Mouse (Mus musculus): ENCODE measurements around the gene Cldn3. TPM values are rescaled to one million over a fixed set of nuclear protein-coding genes. Genes with fewer than 3 reads are reported as not detected.

Gene Cldn3
- total RNA-seq, 1 experiment = 8.4 TPM

DNA sequence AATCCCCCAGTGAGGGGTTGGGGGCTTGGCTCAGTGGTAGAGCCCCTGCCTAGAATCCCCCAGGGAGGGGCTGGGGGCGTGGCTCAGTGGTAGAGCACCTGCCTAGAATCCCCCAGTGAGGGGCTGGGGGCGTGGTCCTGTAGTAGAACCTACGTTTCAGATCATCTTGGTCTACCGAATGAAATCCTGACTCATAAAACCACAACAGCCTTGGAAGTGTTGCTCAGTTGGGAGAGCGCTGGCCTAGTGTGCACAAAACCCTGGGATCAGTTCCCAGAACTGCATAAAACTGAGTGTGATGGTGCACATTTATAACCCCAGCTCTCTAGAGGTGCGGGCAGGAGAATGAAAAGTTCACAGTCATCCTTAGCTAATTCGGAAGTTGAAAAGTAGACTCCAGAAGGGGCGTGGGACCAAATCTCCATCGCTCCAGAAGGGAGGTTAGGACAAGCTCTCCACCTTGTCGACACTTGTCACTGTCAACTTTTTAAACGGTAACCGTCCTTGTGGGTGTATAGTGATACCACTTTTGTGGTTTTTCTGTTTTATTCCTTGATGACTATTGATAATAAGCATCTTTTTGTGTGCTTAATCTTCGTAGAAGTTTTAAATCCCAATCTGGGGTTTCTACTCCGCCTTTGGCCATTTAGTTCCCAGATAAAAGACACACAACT is 9.3 kb upstream of the Cldn3 start:
- no peak for DNase-seq (ENCODE audit: low read depth, low spot score)
- H3K4me1 ChIP-seq (ENCODE audit: control insufficient read depth in 2 of 2, insufficient read depth in 2 of 2, low read length in 2 of 2, poor library complexity in 1 of 2) = peaks cover 9 to 20% of the 10 kb centered on the region in 2 experiments
- TF ChIP-seq ZNF384 (IDR thresholded peaks at IDR 0.05; ENCODE audit: low read depth, low read length) (no peak), HCFC1 (IDR thresholded peaks at IDR 0.05; ENCODE audit: borderline replicate concordance, insufficient read depth, low read length) (no peak), MAFK (IDR thresholded peaks at IDR 0.05; ENCODE audit: insufficient read depth, low read depth, low read length) (no peak), CHD2 (IDR thresholded peaks at IDR 0.05; ENCODE audit: low read depth, low read length) (no peak), ZC3H11A (IDR thresholded peaks at IDR 0.05; ENCODE audit: borderline replicate concordance, low read depth, low read length) (no peak)
- H3K9me3 ChIP-seq (ENCODE audit: control insufficient read depth, insufficient read depth, low read depth, low read length) = no peaks in the 10 kb centered on the region
- H3K4me3 ChIP-seq (ENCODE audit: insufficient read depth in 1 of 2, low read depth in 1 of 2, low read length in 2 of 2, poor library complexity in 1 of 2, severe bottlenecking in 1 of 2) = no peak overlapping the region
- H3K27ac ChIP-seq (ENCODE audit: insufficient read depth, low read depth, low read length, poor library complexity, severe bottlenecking) = no peak overlapping the region
- H3K36me3 ChIP-seq (ENCODE audit: control insufficient read depth, insufficient read depth, low read length, poor library complexity, severe bottlenecking) = no peaks in the 10 kb centered on the region
- no peak overlapping the region for H3K9ac ChIP-seq (ENCODE audit: insufficient read depth, low read depth, low read length, poor library complexity, severe bottlenecking)
- in situ Hi-C loops (cut with MboI; ENCODE audit: low sequenced_read_pairs in 2 of 2, unreplicated experiment in 2 of 2) = no loop called here

DNA sequence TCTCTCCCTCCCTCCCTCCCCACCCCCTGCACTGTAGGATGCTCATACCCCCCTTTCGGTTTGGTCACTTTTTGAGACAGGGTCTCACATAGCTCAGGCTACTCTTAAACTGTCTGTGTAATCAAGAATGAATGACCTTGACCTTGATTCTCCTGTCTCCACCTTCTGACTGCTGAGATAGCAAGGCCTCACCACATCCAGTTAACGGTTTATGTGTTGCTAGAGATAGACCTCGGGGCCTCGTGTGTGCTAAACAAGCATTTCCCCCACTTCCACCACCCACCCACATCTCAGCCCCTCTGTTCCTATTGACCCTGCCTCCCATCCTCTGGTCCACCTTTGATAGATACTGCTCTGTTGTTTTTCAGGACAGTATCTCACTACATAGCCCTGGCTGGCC is 8.2 kb upstream of the Cldn3 start:
- H3K4me1 ChIP-seq (ENCODE audit: control insufficient read depth in 2 of 2, insufficient read depth in 2 of 2, low read length in 2 of 2, poor library complexity in 1 of 2) = peaks cover 5 to 17% of the 10 kb centered on the region in 2 experiments
- no peak overlapping the region for H3K9ac ChIP-seq (ENCODE audit: insufficient read depth, low read depth, low read length, poor library complexity, severe bottlenecking)
- DNase-seq (ENCODE audit: low read depth, low spot score) = no peak
- H3K36me3 ChIP-seq (ENCODE audit: control insufficient read depth, insufficient read depth, low read length, poor library complexity, severe bottlenecking) = no peaks in the 10 kb centered on the region
- TF ChIP-seq MAFK (IDR thresholded peaks at IDR 0.05; ENCODE audit: insufficient read depth, low read depth, low read length) = no peak
- no peak for TF ChIP-seq ZNF384 (IDR thresholded peaks at IDR 0.05; ENCODE audit: low read depth, low read length)
- TF ChIP-seq ZC3H11A (IDR thresholded peaks at IDR 0.05; ENCODE audit: borderline replicate concordance, low read depth, low read length) = no peak
- no peak for TF ChIP-seq HCFC1 (IDR thresholded peaks at IDR 0.05; ENCODE audit: borderline replicate concordance, insufficient read depth, low read length)
- TF ChIP-seq CHD2 (IDR thresholded peaks at IDR 0.05; ENCODE audit: low read depth, low read length) = no peak
- no peaks in the 10 kb centered on the region for H3K9me3 ChIP-seq (ENCODE audit: control insufficient read depth, insufficient read depth, low read depth, low read length)
- H3K27ac ChIP-seq (ENCODE audit: insufficient read depth, low read depth, low read length, poor library complexity, severe bottlenecking) = no peak overlapping the region
- in situ Hi-C loops (cut with MboI; ENCODE audit: low sequenced_read_pairs in 2 of 2, unreplicated experiment in 2 of 2) = no loop called here
- H3K4me3 ChIP-seq (ENCODE audit: insufficient read depth in 1 of 2, low read depth in 1 of 2, low read length in 2 of 2, poor library complexity in 1 of 2, severe bottlenecking in 1 of 2) = no peak overlapping the region

DNA sequence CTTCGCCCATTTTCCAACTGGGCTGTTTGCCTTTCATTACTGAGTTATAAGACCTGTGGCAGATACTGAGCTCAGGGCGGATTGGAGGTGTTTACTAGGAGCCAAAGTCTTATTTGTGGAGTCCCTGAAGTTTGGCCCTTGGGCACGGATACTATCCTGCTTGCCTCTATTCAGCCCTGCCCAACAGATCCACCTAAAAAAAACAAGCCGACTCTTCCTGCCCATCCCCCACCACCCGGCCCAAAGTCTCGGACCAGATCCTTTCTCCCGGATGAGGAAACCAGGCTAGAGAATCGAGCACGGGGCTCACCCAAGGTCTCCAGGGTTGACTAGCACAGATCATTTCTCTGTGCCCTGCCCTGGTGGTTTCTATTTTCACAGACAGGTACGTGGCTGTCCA is 4.9 kb upstream of the Cldn3 start:
- no peak for DNase-seq (ENCODE audit: low read depth, low spot score)
- Histone ChIP-seq H3K9me3 (ENCODE audit: control insufficient read depth, insufficient read depth, low read depth, low read length) (no peaks in the 10 kb centered on the region), H3K9ac (ENCODE audit: insufficient read depth, low read depth, low read length, poor library complexity, severe bottlenecking) (peak overlapping the region; percentile 35), H3K36me3 (ENCODE audit: control insufficient read depth, insufficient read depth, low read length, poor library complexity, severe bottlenecking) (no peaks in the 10 kb centered on the region), H3K4me3 (ENCODE audit: insufficient read depth in 1 of 2, low read depth in 1 of 2, low read length in 2 of 2, poor library complexity in 1 of 2, severe bottlenecking in 1 of 2) (peak overlapping the region; percentile 8 to 49), H3K27ac (ENCODE audit: insufficient read depth, low read depth, low read length, poor library complexity, severe bottlenecking) (peak overlapping the region; percentile 51), H3K4me1 (ENCODE audit: control insufficient read depth in 2 of 2, insufficient read depth in 2 of 2, low read length in 2 of 2, poor library complexity in 1 of 2) (peaks cover 2 to 22% of the 10 kb centered on the region in 2 experiments; a peak in 3 of 4 replicates)
- in situ Hi-C loops (cut with MboI; ENCODE audit: low sequenced_read_pairs in 2 of 2, unreplicated experiment in 2 of 2) = no loop called here
- TF ChIP-seq HCFC1 (IDR thresholded peaks at IDR 0.05; ENCODE audit: borderline replicate concordance, insufficient read depth, low read length) (no peak), ZNF384 (IDR thresholded peaks at IDR 0.05; ENCODE audit: low read depth, low read length) (peak; percentile 23; the same call in 1 of the 2 replicates)

DNA sequence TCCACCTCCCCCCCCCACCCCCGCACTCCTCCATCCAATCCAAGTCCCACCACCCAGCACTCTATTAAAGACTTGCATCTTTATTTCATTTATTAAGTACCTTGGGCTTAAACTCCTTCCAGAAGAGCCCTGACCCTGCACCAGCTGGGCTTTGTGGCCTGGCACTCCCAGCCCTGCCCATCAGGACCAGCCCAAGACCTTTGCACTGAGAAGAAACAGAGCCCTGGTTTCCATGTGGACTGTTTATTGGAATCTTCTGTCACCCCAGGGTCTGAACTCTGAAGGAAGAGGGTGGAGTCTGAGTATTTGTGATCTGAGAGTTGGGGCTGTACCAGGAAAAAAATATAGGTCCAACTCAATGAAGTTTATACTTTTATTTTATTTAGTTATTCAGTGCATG is 2.9 kb upstream of the Cldn3 start:
- in situ Hi-C loops (cut with MboI; ENCODE audit: low sequenced_read_pairs in 2 of 2, unreplicated experiment in 2 of 2) = no loop called here
- Histone ChIP-seq H3K27ac (ENCODE audit: insufficient read depth, low read depth, low read length, poor library complexity, severe bottlenecking) (no peak overlapping the region), H3K9me3 (ENCODE audit: control insufficient read depth, insufficient read depth, low read depth, low read length) (no peaks in the 10 kb centered on the region), H3K36me3 (ENCODE audit: control insufficient read depth, insufficient read depth, low read length, poor library complexity, severe bottlenecking) (no peaks in the 10 kb centered on the region), H3K4me3 (ENCODE audit: insufficient read depth in 1 of 2, low read depth in 1 of 2, low read length in 2 of 2, poor library complexity in 1 of 2, severe bottlenecking in 1 of 2) (no peak overlapping the region), H3K4me1 (ENCODE audit: control insufficient read depth in 2 of 2, insufficient read depth in 2 of 2, low read length in 2 of 2, poor library complexity in 1 of 2) (peaks cover 4 to 24% of the 10 kb centered on the region in 2 experiments), H3K9ac (ENCODE audit: insufficient read depth, low read depth, low read length, poor library complexity, severe bottlenecking) (no peak overlapping the region)
- TF ChIP-seq CHD2 (IDR thresholded peaks at IDR 0.05; ENCODE audit: low read depth, low read length) = no peak
- no peak for TF ChIP-seq ZNF384 (IDR thresholded peaks at IDR 0.05; ENCODE audit: low read depth, low read length)
- no peak for TF ChIP-seq HCFC1 (IDR thresholded peaks at IDR 0.05; ENCODE audit: borderline replicate concordance, insufficient read depth, low read length)
- no peak for TF ChIP-seq ZC3H11A (IDR thresholded peaks at IDR 0.05; ENCODE audit: borderline replicate concordance, low read depth, low read length)
- no peak for TF ChIP-seq MAFK (IDR thresholded peaks at IDR 0.05; ENCODE audit: insufficient read depth, low read depth, low read length)
- no peak for DNase-seq (ENCODE audit: low read depth, low spot score)

DNA sequence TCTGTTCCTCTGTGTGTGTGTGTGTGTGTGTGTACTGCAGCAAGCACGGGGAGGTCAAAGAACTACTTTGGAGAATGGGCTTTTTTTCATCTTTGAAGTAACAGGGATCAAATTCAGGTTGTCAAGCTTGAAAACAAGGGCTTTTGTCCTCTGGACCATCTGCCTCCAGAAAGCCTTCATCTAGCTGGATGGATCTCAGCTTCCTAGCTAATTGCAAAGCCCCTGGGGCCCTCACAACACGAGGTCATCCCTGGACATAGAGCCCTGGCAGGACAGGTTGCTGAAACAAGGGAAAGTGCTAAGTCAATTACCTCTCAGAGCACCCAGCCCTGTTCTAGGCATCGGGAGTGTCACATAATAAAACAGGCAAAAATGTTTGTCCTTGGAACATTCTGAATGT is 2.2 kb upstream of the Cldn3 start:
- in situ Hi-C loops (cut with MboI; ENCODE audit: low sequenced_read_pairs in 2 of 2, unreplicated experiment in 2 of 2) = no loop called here
- no peak overlapping the region for H3K27ac ChIP-seq (ENCODE audit: insufficient read depth, low read depth, low read length, poor library complexity, severe bottlenecking)
- TF ChIP-seq CHD2 (IDR thresholded peaks at IDR 0.05; ENCODE audit: low read depth, low read length) = no peak
- no peaks in the 10 kb centered on the region for H3K9me3 ChIP-seq (ENCODE audit: control insufficient read depth, insufficient read depth, low read depth, low read length)
- no peak overlapping the region for H3K4me3 ChIP-seq (ENCODE audit: insufficient read depth in 1 of 2, low read depth in 1 of 2, low read length in 2 of 2, poor library complexity in 1 of 2, severe bottlenecking in 1 of 2)
- H3K9ac ChIP-seq (ENCODE audit: insufficient read depth, low read depth, low read length, poor library complexity, severe bottlenecking) = no peak overlapping the region
- peaks cover 4 to 24% of the 10 kb centered on the region in 2 experiments for H3K4me1 ChIP-seq (ENCODE audit: control insufficient read depth in 2 of 2, insufficient read depth in 2 of 2, low read length in 2 of 2, poor library complexity in 1 of 2)
- no peaks in the 10 kb centered on the region for H3K36me3 ChIP-seq (ENCODE audit: control insufficient read depth, insufficient read depth, low read length, poor library complexity, severe bottlenecking)
- no peak for DNase-seq (ENCODE audit: low read depth, low spot score)

All from ES-E14 (cell line).